Mouse (Mus musculus) CH12.LX (cell line): Measurements from ENCODE around the gene Ntm.

Experiments
- CTCF ChIP-seq, 2 experiments: IDR thresholded peaks in 1 of 2; conservative IDR thresholded peaks in 1 of 2; 2 replicates each; pipeline ENCODE4 v1.5.1; 2011 to 2012; ENCODE audit warnings: low read depth in 2 of 2, low read length in 2 of 2, improper control_type of control experiment in 1 of 2, inconsistent platforms in 1 of 2, mild to moderate bottlenecking in 1 of 2, moderate library complexity in 1 of 2
- GABPA ChIP-seq: IDR thresholded peaks from 2 replicates; pipeline ENCODE4 v1.6.1; 2012; ENCODE audit warnings: low read depth, low read length, improper control_type of control experiment, inconsistent platforms; ENCODE audit not compliant: insufficient replicate concordance
- MAX ChIP-seq: IDR thresholded peaks from 2 replicates; pipeline ENCODE4 v1.6.1; 2011; ENCODE audit warnings: low read length, improper control_type of control experiment
- POLR2AphosphoS2 ChIP-seq: IDR thresholded peaks from 2 replicates; pipeline ENCODE4 v1.6.1; 2011; ENCODE audit warnings: low read depth, low read length, improper control_type of control experiment
- UBTF ChIP-seq: IDR thresholded peaks from 2 replicates; pipeline ENCODE4 v1.6.1; 2012; ENCODE audit warnings: low read depth, mild to moderate bottlenecking, inconsistent platforms, low read length, improper control_type of control experiment, moderate library complexity

- TF ChIP-seq CTCF (conservative IDR thresholded peaks at IDR 0.05 in 1 of 2, IDR thresholded peaks at IDR 0.05 in 1 of 2; ENCODE audit: low read depth in 2 of 2, low read length in 2 of 2) (no peak), POLR2AphosphoS2 (no peak), GABPA (no peak), MAX (no peak), UBTF (no peak)
Measured at GRCm38 (mm10) chr9:29519181-29519580, 443.8 kb downstream of the Ntm start.
